Mouse (Mus musculus) cerebellum, postnatal 4 days (tissue): ENCODE measurements around the gene Aldh1a2.

ENCODE experiments used
- DNase-seq, 2 experiments: peaks; one replicate each; pipeline ENCODE4 v3.0.0; 2022; ENCODE audit warnings: low spot score in 2 of 2, mixed read lengths in 1 of 2

Gene Aldh1a2

GRCm38 (mm10) chr9:71289810-71290209 lies 74.2 kb downstream of the Aldh1a2 start:
- no peak for DNase-seq

GRCm38 (mm10) chr9:71290730-71291129 lies 75.1 kb downstream of the Aldh1a2 start:
- no peak for DNase-seq

DNA sequence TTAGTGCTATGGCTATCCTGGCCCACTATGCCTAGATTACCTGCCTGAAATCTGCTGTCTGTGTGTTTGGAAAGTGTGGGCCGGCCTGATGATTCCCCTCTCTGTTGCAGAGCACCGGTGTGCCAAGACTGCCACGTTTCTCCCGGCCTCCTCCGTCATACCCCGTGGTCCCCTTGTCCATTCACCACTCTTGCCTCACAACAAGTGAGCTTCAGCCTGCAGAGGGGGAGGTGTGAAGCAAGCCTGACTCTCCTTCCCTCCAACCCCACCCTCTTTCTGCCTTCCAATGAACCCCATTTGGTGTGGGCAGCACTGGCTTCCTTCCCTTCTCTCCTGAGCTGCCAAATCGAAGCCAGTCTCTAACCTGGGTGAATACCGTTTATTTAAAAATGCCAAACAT lies 79.9 kb downstream of the Aldh1a2 start:
- DNase-seq, result no peak

DNA sequence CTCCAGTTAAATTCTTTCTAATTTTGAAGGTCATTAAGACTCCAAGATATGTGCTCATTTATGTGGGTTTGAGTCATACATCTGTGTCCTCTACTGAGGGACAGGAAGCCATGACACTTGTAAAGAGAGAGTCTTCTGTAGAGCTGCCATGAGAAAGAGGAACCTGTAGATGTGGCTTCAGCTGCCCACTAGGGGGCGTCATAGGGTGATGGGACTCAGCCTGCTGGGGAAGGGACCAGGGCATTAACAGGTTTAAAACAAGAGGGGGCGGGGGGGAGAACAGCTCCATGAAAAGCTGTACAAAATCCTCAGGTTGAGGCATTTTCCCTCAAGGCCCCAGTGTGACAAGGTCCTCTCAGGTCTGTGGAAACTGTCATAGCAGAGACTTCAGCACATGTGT lies 88.0 kb downstream of the Aldh1a2 start:
- no peak for DNase-seq

DNA sequence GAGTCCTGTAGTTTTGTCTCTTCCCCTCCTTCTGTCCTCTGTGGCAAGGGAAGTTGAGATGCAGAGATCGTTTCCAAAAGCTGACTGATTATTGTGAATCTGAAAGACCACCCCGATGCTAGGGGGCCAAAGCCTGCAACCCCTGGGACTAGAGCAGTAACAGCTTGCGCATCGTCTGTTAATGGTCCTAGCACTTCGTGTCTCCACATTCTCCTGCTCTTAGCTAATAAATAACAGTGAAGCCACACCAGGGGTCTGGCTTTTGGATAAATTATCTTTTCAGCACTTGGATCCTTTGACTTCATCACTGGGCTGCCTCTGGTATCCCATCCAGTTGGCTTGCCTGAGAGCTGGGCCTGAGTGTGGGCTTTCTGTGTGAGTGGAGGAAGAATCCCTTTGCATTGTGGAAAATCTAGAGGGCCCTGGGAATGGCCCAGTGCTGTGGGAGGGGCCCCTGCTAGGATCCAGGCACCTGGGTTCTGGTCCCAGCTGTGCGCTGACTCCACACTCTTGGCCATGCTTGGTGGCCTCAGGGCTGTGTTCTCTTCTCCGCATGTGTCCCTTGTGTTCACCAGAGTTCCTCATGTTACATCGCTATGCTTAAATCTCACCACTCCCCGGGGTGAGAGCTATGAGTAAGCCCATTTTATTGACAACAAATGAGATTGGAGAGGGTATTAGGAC lies 91.7 kb downstream of the Aldh1a2 start:
- DNase-seq, result no peak

DNA sequence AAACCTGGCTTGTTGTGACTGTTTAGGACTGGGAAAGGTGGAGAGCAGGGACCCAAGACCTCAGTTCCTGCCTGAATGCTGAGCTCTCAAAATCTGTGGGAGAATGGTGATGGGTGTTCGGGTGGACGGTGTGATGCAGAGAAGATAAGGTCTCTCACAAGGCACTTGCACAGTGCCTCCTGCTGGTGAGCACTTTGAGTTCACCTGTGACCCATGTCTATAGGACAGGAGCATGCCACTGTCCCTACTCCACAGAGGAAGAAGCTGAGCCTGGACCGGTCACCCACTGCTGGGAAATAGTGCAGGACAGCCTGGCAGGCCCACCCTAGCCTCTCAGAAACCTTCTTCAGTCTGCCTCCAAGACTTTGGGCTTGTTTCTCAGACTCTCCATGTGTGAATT lies 100.4 kb downstream of the Aldh1a2 start:
- DNase-seq, result no peak

DNA sequence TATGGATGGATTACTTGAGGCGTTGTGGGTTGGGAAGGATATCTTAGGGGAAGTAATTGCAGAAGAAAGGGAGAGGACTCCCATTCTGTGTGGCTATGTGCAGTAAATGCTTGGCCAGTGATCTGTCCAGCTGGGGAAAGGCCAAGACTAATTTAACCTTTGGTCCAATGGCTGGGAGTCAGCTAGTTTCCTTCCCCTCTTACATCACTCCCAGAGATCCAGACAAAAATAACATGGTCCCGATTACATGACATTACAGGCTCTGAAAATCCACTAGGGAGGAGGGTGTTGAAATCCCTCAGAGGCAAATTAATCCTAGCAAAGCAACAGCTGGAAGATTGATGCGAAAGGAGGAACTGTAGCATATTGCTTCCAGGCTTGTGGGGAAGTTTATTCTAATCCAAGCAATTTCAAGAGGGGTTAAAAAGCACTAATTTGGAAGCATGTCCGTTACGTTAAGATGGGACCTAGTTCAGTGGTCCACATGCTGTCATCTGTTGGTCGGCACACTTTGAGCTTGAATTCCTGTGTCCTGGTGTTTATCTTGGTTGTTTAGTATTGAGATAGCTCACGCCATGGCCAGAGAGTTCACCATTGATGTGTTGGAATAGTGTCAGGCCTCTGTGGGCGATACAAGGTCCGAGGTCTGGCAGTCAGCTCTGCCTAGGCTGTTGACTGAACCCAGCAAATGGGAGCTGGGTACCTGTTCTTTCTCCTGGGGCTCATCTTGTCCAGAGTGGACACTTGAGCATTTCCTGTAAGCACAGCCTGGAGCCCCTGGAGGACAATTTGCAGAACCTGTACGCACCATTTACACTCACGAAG lies 101.7 kb downstream of the Aldh1a2 start:
- no peak for DNase-seq

GRCm38 (mm10) chr9:71317921-71318241 lies 102.3 kb downstream of the Aldh1a2 start:
- no peak for DNase-seq

DNA sequence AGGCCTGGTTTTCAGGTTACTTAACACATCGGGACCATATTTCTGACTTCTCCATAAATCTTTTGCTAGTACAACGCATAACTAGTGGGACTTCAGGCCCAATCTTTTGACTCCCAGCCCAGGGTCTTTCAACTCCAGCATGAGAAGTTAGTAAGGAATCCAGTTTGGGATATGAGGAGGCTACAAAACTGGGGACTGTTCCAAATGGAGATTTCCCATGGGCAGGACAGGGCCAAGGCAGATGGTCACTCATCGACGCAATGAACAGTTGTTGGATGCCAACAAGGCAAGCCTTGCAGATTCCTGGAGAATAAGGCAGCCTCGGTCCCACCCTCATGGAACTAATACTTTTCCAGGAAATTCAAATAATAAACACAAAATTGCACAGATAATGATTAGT lies 104.2 kb downstream of the Aldh1a2 start:
- no peak for DNase-seq

DNA sequence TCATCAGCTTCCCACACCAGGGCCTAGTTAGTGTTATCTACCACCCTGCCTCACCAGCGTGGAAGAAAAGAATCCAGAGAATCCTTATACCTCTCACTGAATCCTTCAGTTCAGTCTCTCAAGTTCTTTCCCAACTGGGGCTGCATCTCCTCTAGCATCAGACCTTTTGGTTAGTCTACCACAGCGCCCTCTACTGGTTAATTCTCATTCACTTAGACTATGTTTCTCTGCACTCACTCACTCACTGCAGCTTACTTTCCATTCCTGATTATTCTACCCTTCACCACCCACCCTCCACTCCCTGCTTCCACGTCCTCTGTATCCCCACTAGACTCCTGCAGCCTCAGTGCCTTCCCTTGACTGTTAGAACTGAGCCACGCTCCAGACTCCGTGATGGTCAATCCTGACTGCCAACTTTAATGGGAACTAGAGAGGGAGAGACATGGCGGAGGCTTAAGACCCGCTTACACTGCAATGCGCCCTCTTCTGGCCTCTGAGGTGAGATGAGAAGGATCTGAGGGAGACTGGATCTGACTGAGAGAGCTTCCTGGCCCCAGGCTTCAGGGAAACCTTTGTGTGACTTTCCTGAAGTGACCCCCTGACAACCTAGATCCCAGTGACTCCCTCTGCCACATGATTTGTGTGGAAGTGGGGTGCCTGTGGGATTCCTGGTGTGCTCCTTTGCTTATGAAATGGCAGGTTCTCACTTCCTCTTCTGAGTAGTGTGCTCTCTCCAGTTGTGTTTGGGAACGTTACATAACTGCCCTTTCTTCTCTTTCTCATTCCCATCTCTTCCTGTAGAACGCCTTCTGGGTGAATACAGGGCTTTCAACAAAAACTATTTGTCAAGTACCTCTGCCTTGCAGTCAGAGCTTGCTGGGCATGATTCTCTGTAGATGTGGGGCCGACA lies 104.9 kb downstream of the Aldh1a2 start:
- no peak for DNase-seq

- DNase-seq, result no peak
Observed at GRCm38 (mm10) chr9:71321436-71321835, 105.8 kb downstream of the Aldh1a2 start.

GRCm38 (mm10) chr9:71321871-71322270 lies 106.3 kb downstream of the Aldh1a2 start:
- DNase-seq, result no peak

GRCm38 (mm10) chr9:71323303-71323952 lies 107.8 kb downstream of the Aldh1a2 start:
- no peak for DNase-seq

- DNase-seq, result no peak
Observed at GRCm38 (mm10) chr9:71324060-71324459, 108.5 kb downstream of the Aldh1a2 start.

DNA sequence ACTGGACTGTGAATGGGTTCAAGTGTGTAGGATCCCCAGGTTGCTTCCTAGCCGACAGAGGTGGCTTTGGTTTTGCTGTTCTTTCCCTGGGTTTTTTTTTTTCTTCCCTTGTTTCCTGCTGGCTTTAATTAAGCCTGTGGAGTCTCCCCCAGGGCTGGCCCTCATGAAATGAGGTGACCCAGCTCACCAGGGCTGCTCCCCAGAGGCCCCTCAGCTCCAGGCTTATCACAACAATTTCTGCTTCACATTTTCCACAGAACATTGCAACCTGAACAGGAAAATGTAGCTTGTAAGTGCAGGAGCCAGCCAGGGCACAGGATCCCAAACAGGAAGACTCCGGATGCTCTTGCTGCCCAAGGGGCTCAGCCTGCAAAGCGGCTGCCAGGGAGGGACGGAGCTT lies 110.7 kb downstream of the Aldh1a2 start:
- no peak for DNase-seq

DNA sequence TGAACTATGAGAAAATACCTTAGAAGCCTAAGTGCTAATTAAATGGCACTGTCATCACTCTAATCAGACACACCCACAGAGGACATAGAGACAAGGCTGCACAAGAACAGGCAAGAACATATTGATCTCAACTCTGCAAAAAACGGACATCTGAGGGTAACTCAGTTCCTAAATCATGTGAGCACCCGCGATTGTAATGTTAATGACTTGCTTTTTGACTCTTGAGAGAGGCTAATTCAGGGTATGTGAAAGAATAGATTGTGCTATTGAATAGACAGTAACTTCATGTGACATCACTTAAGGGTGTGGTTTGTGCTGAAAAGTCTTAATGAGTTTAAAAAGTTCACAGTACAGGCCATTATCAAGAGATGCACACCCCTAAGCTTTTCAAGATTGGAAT lies 116.1 kb downstream of the Aldh1a2 start:
- no peak for DNase-seq

DNA sequence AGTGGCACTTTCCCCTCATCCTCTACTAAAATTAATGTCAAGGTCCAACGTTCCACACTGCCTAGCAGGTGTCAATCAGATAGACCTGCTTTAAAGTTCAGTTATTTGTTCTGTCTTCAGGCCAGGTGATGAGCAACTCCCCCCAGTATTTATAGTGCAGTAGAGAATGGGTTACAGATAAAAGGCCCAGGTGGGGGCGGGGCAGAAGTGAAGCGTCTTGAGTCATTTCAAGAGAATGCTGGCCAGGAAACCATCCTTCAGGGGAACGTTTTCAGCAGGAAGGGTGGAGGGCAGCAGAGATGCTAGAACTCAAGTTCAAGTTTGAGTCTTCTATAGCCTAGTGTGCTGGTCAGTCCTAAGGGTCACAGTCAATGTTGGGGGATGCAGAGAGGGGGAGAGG lies 121.1 kb downstream of the Aldh1a2 start:
- DNase-seq, result no peak

DNA sequence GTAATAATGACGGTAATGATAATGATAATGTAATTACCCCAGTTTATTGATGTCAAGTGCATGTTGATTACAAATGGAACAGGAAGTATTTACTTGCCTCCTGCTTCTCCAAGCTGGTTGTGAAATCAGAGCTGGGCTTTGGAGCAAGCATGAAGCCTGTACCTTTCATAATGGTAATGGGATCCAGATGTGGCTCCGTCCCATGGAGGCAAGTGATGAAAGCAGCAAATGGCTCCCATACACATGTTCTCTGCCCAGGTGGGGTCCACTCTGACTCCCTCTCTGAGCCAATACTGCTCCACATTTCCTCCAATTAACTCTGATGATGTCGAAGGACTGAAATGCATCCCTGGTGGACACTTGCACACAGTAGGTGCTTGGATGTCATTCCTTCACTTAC lies 121.8 kb downstream of the Aldh1a2 start:
- no peak for DNase-seq

DNA sequence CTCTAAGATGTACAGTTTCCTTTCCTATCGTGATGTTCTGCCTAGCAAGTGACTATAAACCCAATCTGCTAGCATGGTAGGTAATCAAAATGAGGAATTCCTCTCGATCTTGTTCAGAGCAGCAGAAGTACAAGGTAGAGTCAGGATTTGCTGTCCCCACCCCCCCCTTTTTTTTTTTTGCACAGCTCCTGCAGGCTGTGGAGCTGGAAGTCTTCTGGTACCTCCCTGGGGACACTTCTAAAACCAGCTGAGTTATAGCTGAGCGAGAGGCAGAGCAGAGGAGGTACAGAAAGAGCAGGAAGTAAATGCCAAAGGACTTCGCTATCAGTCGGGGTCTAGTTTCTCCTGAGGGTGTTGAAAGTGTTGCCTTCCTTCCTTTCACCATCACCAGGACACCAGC lies 124.5 kb downstream of the Aldh1a2 start:
- DNase-seq, result no peak
